Mouse (Mus musculus): ENCODE measurements around the gene Snx14.

- TF ChIP-seq CTCF (conservative IDR thresholded peaks at IDR 0.05; ENCODE audit: low read length), result no peak
- no peak for TF ChIP-seq NANOG (IDR thresholded peaks at IDR 0.05; ENCODE audit: borderline replicate concordance, low read length)
Measured at GRCm38 (mm10) chr9:88416752-88417151, 22.0 kb downstream of the Snx14 start.

Measured in E14TG2a.4 (cell line).